Mouse (Mus musculus) thymus, adult 18-20 months (tissue): ENCODE results near the gene Hist1h3b.

Source experiments
- DNase-seq, 2 experiments: peaks; one replicate each; pipeline ENCODE4 v3.0.0; 2022; ENCODE audit warnings: mixed read lengths in 2 of 2

The Hist1h3b gene

GRCm38 (mm10) chr13:23799405-23799804 is 47.3 kb downstream of the Hist1h3b start:
- DNase-seq: no peak
